8 mouse cellular contexts compared by ENCODE assay signal in genomic region chr11:3126478-3127302, GRCm38 (mm10).
DNase-seq lines count a peak whose midpoint lies in the region; ATAC-seq and TF ChIP-seq lines count a peak whose summit lies in the region.
"Not testable (repeated sequence)": the region's sequence is repeated elsewhere in the genome, so short reads cannot be mapped to it uniquely, and the experiment has no call there.

No protein-coding gene starts in this region.

- not testable (repeated sequence) for H3K4me1 ChIP-seq in hindbrain, embryonic 13.5 days (replicated peaks); liver, embryonic 13.5 days (replicated peaks); stomach, embryonic 14.5 days (ENCODE audit: control insufficient read depth, insufficient read depth, low read length)

- DNase-seq in ES-CJ7 (ENCODE audit: low read depth, low spot score), result peak; percentile 33
- peak; percentile 75 to 91 for DNase-seq in cerebellum, postnatal 36 days
- DNase-seq in gastrocnemius, postnatal 10 days, result peak; percentile 85
- peak; percentile 88 to 96 for DNase-seq in layer of hippocampus, adult 2 months (ENCODE audit: low spot score in 2 of 2)
- peak; percentile 63 for DNase-seq in liver, embryonic 13.5 days
- DNase-seq in monocyte, adult 2 months (ENCODE audit: low read depth in 1 of 2, low spot score in 2 of 2), result peak; percentile 82 to 98

- not testable (repeated sequence) for H3K4me3 ChIP-seq in hindbrain, embryonic 13.5 days; layer of hippocampus, adult 2 months; liver, embryonic 13.5 days (replicated peaks); stomach, embryonic 14.5 days (ENCODE audit: low read depth, low read length)

- TF ChIP-seq CTCF in layer of hippocampus, adult 2 months (conservative IDR thresholded peaks at IDR 0.05), result not testable (repeated sequence)

- H3K9ac ChIP-seq in hindbrain, embryonic 13.5 days; liver, embryonic 13.5 days; stomach, embryonic 14.5 days (replicated peaks; ENCODE audit: low read depth, low read length): not testable (repeated sequence)

- peaks cover 15% of the 10 kb centered on the region for H3K9me3 ChIP-seq in hindbrain, embryonic 13.5 days
- H3K9me3 ChIP-seq in liver, embryonic 13.5 days (replicated peaks); stomach, embryonic 14.5 days (ENCODE audit: control insufficient read depth, low read depth, low read length): not testable (repeated sequence)

- 84% methylated on average over 6 of the region's 6 CpGs for WGBS in hindbrain, embryonic 13.5 days
- WGBS in liver, embryonic 13.5 days (ENCODE audit: insufficient replicate concordance), result 66% methylated on average over 6 of the region's 6 CpGs
- 81% methylated on average over 6 of the region's 6 CpGs for WGBS in stomach, embryonic 14.5 days

- not testable (repeated sequence) for H3K27me3 ChIP-seq in hindbrain, embryonic 13.5 days; liver, embryonic 13.5 days; stomach, embryonic 14.5 days (ENCODE audit: control insufficient read depth, insufficient read depth, low read length)

- peak; percentile 11 for ATAC-seq in hindbrain, embryonic 13.5 days (ENCODE audit: low FRiP score)
- peak; percentile 2 for ATAC-seq in liver, embryonic 13.5 days (ENCODE audit: low read depth)
- peak; percentile 25 for ATAC-seq in stomach, embryonic 14.5 days (ENCODE audit: insufficient number of reproducible peaks, insufficient read depth, low FRiP score, low read depth)

- H3K4me2 ChIP-seq in hindbrain, embryonic 13.5 days; liver, embryonic 13.5 days; stomach, embryonic 14.5 days (replicated peaks; ENCODE audit: low read depth, low read length): not testable (repeated sequence)

- not testable (repeated sequence) for H3K27ac ChIP-seq in hindbrain, embryonic 13.5 days; liver, embryonic 13.5 days; stomach, embryonic 14.5 days (ENCODE audit: low read length)
- peak overlapping the region; percentile 0 for H3K27ac ChIP-seq in layer of hippocampus, adult 2 months

- H3K36me3 ChIP-seq in hindbrain, embryonic 13.5 days, result peaks cover 14% of the 10 kb centered on the region
- H3K36me3 ChIP-seq in liver, embryonic 13.5 days; stomach, embryonic 14.5 days (ENCODE audit: control insufficient read depth, insufficient read depth, low read length): not testable (repeated sequence)

Comparison
In these comparisons a context has a peak if more than half of its experiments do, and no peak if none do; other contexts are left out.
1. DNase-seq: peak in every context shown above with its lines; median percentile 92 in layer of hippocampus, adult 2 months; 90 in monocyte, adult 2 months; 85 in gastrocnemius, postnatal 10 days; 83 in cerebellum, postnatal 36 days; 63 in liver, embryonic 13.5 days; 33 in ES-CJ7.